Mouse (Mus musculus): ENCODE data around the gene Mrps22. TPM values are rescaled to one million over a fixed set of nuclear protein-coding genes. Genes with fewer than 3 reads are reported as not detected.

Mrps22 gene
- total RNA-seq (2021): 10 to 100 TPM; 32.1 to 33.9 TPM

DNA sequence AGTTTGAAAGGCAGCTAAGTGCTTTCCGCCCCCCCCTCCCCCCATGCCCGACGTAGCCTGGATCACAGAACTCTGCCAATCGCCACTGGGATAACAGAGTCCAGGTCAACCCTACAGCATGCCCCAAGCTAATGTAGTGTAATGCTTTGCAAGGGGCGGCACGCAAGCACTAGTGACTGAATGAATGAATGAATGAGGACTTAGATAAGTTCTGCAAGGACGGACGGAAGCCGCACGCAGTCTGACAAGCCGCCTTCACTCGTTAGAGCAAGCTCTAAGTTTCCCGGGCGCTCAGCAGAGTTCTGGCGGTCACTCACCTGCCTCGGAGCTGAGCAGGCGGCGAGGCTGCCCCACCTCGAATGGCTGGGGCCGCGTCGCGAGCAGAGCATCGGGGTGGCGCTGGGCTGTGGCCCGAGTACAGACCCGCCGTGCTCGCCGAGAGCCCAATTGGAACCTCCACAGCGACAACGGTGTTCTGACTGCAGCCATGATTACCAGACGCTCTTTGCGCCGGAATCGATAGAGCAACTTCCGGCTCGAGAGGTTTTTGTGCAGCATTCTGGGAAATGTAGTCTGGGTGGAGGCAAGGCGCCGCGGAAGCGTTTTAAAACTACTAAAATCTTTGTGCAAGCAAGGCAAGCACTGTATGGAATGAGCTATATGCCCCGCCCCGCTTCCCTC is at the start of gene Mrps22:
Gene Mrps22, minus strand, starts transcription at position 505 of the 681 bp plus-strand sequence.
- peak; percentile 64 for DNase-seq
- intact Hi-C loops (cut with DNase I): no loop called here

GRCm38 (mm10) chr9:98650547-98650946 is 49.1 kb upstream of the Mrps22 start:
- no peak for DNase-seq
- intact Hi-C loops (cut with DNase I): no loop called here

DNA sequence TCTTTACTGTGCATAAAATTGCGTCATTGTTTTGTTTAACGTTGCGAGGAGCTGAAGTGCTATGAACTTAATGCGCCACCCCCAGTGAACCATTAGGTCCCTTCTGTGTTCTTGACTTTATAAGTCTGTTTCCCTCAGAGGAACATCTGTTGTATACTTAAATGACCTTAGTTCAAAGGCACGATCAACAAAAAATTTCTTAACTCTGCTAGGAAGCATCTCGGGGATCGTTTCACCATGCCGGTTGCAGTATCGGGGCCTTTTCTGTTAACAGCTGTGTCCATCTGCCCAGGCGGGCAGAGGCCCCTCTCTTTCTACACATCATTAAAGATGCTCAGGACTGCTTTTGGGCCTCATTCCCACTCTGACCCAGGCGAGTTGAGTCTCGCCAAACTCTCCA is 46.0 kb upstream of the Mrps22 start:
- intact Hi-C loops (cut with DNase I): loop anchor here (5.0 to 10.0 kb wide), 2 partner anchors 157 to 305 kb away; no protein-coding TSS in a partner anchor
- no peak for DNase-seq

DNA sequence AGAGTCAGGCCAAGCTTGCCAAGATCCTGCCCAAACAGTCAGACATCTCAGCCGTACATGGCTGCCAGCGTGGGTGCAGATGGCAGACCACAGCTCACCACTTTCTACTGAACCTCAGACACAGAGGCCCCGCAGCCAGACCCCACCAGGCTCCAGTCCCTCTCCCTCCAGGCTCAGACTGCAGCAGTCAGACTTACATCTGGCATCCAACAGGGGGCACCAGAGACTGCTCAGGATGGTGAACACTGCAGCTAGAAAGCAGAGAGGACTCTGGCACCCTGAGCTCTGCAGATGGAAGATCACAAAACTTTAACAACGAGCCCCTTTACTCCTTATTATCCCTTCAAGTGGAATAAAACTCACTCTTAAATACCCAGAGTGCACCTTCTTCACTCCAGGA is 44.3 kb upstream of the Mrps22 start:
- intact Hi-C loops (cut with DNase I): loop anchor here (5.0 to 10.0 kb wide), 2 partner anchors 159 to 307 kb away; no protein-coding TSS in a partner anchor
- DNase-seq: peak; percentile 81

DNA sequence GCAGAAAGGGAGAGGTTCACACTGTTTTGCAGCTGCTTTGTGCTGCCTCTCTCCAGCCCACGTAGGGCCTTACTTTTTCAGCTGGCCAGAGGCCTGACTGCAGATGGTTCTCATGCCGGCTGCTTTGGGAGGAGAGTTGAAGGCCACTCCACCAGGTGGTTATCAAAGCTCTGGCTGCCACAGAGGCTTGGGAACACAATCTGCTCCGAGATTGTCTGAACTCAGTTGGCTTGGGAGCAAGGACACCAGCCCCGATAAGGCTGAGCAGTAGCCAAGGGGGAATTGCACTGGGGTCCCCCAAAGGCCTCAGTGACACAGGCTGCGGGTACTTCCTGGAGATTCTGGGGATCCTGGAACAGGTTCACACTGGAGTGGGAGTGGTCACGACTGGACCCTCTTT is 40.7 kb upstream of the Mrps22 start:
- DNase-seq: no peak
- intact Hi-C loops (cut with DNase I): loop anchor here (10.0 kb wide), 1 partner anchor 163 kb away; no protein-coding TSS in a partner anchor

- intact Hi-C loops (cut with DNase I): no loop called here
These were observed 32.1 kb upstream of the Mrps22 start for GRCm38 (mm10) chr9:98633287-98634162.

DNA sequence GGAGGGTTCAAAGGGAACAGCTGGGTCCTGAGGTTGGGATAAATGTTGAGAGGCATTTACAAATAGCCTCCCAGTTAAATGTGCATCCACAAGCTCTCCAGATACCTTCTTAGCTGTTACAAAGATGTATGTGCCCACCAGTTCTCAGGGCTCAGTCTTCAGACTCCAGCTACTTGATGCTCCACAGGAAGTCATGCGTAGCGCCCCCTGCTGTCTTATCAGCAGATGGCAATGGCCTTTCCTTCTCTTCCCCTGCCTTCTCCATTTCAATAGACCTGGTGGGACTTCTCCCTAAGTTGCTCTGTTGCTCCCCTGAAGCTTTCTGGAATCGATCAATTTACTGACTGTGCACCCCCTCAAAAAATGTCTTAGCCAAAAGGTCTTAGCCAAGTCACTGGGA is 27.0 kb upstream of the Mrps22 start:
- no peak for DNase-seq
- intact Hi-C loops (cut with DNase I): no loop called here

More at GRCm38 (mm10) chr9:98633287-98634162, 32.1 kb upstream of the Mrps22 start:
- no peak for DNase-seq

DNA sequence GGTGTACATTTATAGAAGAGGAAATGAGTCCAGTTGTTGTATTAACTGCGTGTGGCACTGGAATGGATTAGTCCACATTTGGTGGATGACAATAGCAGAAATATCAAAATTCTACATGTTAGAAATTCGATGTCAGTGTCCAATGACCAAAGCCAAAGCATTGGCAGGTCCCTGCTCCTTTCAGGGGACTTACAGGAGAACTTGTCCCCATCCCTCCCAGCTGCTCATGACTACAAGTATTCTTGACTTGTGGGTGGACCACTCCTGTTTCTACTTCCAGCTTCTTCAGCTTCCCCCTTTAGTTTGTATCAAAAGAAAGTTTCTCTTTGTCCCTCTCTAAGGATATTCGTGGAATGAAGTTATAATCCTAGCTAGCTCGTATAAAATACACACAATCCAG is 3.4 kb upstream of the Mrps22 start:
- no peak for DNase-seq
- intact Hi-C loops (cut with DNase I): no loop called here

GRCm38 (mm10) chr9:98601837-98602359 is 438 bp upstream of the Mrps22 start:
- intact Hi-C loops (cut with DNase I): no loop called here
- no peak for DNase-seq

DNA sequence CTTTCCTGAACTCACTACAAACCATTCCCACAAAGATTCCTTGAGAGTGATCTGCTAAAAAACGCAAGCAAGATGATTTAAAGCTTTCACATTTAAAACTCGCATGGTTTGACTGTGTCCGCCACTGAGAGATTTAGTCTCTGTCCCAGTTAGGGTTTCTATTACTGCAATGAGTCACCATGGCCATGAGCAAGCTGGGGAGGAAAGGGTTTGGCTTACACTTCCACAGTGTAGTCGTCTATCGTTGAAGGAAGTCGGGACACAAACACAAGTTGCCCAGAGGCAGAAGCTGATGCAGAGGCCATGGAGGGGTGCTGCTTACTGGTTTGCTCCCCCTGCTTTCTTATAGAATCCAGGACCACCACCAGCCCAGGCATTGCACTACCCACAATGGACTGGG is 1.4 kb downstream of the Mrps22 start:
- intact Hi-C loops (cut with DNase I): no loop called here
- DNase-seq: no peak

DNA sequence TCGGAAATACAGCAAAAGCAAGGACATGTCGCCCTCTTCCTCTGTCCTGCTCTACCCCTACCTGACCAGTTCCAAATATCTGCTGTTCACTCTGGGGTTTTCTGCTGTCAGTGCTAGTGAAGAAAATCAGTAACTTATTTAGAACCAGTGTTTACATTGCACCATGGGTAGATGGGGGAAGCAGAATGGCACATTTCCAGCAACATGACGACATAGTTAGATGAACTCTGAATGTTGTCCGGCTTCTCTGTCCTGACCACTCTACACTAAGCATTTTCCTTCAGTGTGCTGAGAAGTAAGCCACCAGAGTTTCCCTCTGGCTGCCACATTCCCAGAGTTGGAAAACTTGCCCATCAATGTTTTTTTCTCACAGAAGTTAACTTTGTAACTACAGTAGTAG is 17.6 kb downstream of the Mrps22 start:
- intact Hi-C loops (cut with DNase I): no loop called here
- DNase-seq: no peak

DNA sequence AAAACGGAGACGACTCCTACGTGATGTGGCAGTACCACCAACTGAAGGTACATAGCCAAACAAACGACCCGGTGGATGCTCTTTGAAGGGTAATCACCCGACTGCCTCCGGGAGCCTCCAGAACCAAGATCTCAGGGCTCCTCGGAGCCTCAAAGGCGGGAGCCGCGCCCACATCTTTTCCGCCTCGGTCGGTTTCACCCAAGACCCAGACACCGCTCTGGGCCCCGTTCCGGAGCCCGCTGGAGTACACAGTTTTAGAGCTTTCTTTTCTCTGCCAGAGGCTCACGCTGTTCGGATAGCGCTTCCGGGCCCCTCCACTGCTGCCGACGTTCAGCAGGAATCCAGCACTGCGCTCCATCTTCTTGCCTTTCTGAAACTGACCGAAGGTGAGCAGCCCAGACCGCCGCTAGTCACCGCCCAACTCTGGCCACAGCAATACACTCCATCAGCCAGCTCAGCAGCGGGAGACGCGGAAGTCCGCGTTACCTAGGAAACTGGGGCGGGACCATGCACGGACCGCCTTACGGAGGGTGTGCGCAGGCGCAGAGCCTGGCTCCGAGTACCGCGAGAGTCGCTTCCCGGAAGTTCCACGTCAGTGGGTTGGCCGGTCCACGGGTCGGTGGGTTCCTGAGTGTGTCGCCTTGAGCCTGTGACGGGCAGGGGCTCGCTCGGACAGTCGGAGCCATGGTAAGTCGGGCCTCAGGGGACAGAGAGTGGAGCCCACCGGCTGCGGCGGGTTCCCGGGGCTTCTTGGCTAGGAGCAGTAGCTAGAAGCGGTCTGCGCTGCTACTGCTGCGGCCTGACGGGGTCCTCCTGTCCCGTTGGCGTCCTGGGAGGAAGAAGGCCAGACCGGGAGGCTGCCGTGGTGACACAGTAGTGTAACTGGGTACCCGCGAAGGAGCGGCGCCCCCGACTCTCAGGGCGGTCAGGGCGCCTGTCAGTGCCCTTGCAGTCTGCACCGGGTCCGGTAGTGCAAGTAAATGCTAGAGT is 38.0 kb downstream of the Mrps22 start, which contains the start of gene Copb2:
Gene Copb2, plus strand, starts transcription at position 585 of the 990 bp plus-strand sequence.
- DNase-seq: peak; percentile 99
- intact Hi-C loops (cut with DNase I): no loop called here

GRCm38 (mm10) chr9:98544042-98544441 is 57.4 kb downstream of the Mrps22 start:
- intact Hi-C loops (cut with DNase I): loop anchor here (10.0 kb wide), 1 partner anchor 1249 kb away; no protein-coding TSS in a partner anchor
- no peak for DNase-seq

Other genes with a start within 250 kb of the Mrps22 start
- 1 to 10 TPM; 9.1 to 9.6 TPM for gene Rbp1, start 178.7 kb downstream of the Mrps22 start, total RNA-seq (2021)
- gene Rbp2, start 115.5 kb downstream of the Mrps22 start, total RNA-seq (2021): not detected
- gene Copb2, start 37.9 kb downstream of the Mrps22 start, total RNA-seq (2021): 100 to 1,000 TPM; 111 to 117 TPM
- gene Prr23a1, start 240.8 kb upstream of the Mrps22 start, total RNA-seq (2021): not detected